In the genomic region with DNA sequence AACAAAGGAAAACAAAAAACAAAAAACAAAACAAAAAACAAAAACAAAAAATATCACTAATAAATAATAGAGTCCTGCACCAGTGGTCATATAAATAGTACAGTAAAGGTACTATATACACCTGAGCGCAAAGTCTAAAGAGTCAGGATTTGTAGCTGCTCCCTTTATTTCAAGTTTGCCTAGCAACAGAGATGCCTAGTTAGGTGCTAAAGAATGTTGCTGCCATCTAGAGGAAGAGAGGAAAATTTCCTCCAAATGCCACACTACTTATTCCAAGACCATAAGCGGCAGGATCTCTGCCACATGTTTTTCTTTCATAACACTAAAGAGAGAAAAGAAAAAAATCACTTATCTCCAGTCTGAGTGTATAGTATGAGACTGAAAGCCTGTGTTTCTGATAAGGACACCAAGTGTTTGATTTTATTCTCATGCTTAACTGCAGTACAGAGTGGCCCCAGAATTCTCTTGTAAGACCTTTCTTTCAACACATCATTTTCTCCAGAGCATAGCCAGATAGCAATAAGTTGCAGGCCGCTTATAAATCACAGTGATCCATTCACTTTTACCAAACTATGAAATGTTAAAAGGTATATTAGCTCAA, we compare ENCODE assay signal across 8 mouse cellular contexts. TPM values are rescaled to one million over a fixed set of nuclear protein-coding genes. Genes with fewer than 3 reads are reported as not detected.
DNase-seq lines count a peak whose midpoint lies in the region; ATAC-seq lines count a peak whose summit lies in the region.
"Had no signal": no experiment of that assay in that cellular context is flagged by ENCODE, and none has a peak within 500 bp of the region (broad histone marks: within the 10 kb centered on the region; RNA-seq: fewer than 3 reads in every experiment).

No protein-coding gene starts in this region.

- no peak overlapping the region for H3K4me3 ChIP-seq in liver, embryonic 11.5 days (ENCODE audit: low read depth, low read length)
- H3K4me3 ChIP-seq in hindbrain, embryonic 13.5 days, result no peak overlapping the region
- H3K4me3 ChIP-seq in midbrain, embryonic 14.5 days (replicated peaks; ENCODE audit: low read depth, low read length), result no peak overlapping the region

- no peaks in the 10 kb centered on the region for H3K36me3 ChIP-seq in liver, embryonic 11.5 days (ENCODE audit: control insufficient read depth, insufficient read depth, low read length)
- H3K36me3 ChIP-seq in hindbrain, embryonic 13.5 days, result no peaks in the 10 kb centered on the region
- no peaks in the 10 kb centered on the region for H3K36me3 ChIP-seq in midbrain, embryonic 14.5 days (ENCODE audit: control insufficient read depth, insufficient read depth, low read length)

- H3K9me3 ChIP-seq in liver, embryonic 11.5 days (ENCODE audit: control insufficient read depth, low read length), result no peaks in the 10 kb centered on the region
- H3K9me3 ChIP-seq in hindbrain, embryonic 13.5 days, result no peaks in the 10 kb centered on the region
- H3K9me3 ChIP-seq in midbrain, embryonic 14.5 days (ENCODE audit: control insufficient read depth, low read length), result 0 out of 2 replicates have a peak, but pooled peaks cover 4% of the 10 kb centered on the region

- 0 out of 2 replicates have a peak, but pooled peaks cover 3% of the 10 kb centered on the region for H3K4me1 ChIP-seq in liver, embryonic 11.5 days (replicated peaks; ENCODE audit: control insufficient read depth, insufficient read depth, low read length)
- H3K4me1 ChIP-seq in hindbrain, embryonic 13.5 days (replicated peaks), result 0 out of 2 replicates have a peak, but pooled peaks cover 3% of the 10 kb centered on the region
- no peaks in the 10 kb centered on the region for H3K4me1 ChIP-seq in midbrain, embryonic 14.5 days (ENCODE audit: control insufficient read depth, insufficient read depth, low read length)

- H3K27me3 ChIP-seq in liver, embryonic 11.5 days (replicated peaks; ENCODE audit: control insufficient read depth, insufficient read depth, low read length), result no peaks in the 10 kb centered on the region
- H3K27me3 ChIP-seq in hindbrain, embryonic 13.5 days, result no peaks in the 10 kb centered on the region
- H3K27me3 ChIP-seq in midbrain, embryonic 14.5 days (ENCODE audit: control insufficient read depth, insufficient read depth, low read length), result no peaks in the 10 kb centered on the region

- ATAC-seq in liver, embryonic 11.5 days (replicated peaks; ENCODE audit: low FRiP score), result peak; percentile 31; the same call in 1 of the 2 replicates
- peak; percentile 63; the same call in 1 of the 2 replicates for ATAC-seq in hindbrain, embryonic 13.5 days (ENCODE audit: low FRiP score)
- peak; percentile 34; the same call in 1 of the 2 replicates for ATAC-seq in midbrain, embryonic 14.5 days (ENCODE audit: low FRiP score, low TSS enrichment)

- H3K9ac ChIP-seq in liver, embryonic 11.5 days (ENCODE audit: low read depth, low read length), result no peak overlapping the region
- H3K9ac ChIP-seq in hindbrain, embryonic 13.5 days, result no peak overlapping the region
- no peak overlapping the region for H3K9ac ChIP-seq in midbrain, embryonic 14.5 days (replicated peaks; ENCODE audit: low read length)

- 46% methylated on average over 3 of the region's 3 CpGs for WGBS in liver, embryonic 11.5 days
- 47% methylated on average over 3 of the region's 3 CpGs for WGBS in hindbrain, embryonic 13.5 days
- WGBS in midbrain, embryonic 14.5 days, result 48% methylated on average over 3 of the region's 3 CpGs

- no peak for DNase-seq in liver, embryonic 11.5 days (ENCODE audit: low spot score)
- no peak for DNase-seq in liver
- peak; percentile 92 for DNase-seq in brain, adult 2 months (ENCODE audit: low read depth, low spot score)
- peak; percentile 91 for DNase-seq in midbrain, embryonic 14.5 days
- no peak for DNase-seq in urinary bladder, adult 18-20 months (ENCODE audit: low spot score in 2 of 2)
- DNase-seq in layer of hippocampus, postnatal 36 days, result no peak

- H3K4me2 ChIP-seq in liver, embryonic 11.5 days, result no peak overlapping the region
- no peak overlapping the region for H3K4me2 ChIP-seq in hindbrain, embryonic 13.5 days
- no peak overlapping the region for H3K4me2 ChIP-seq in midbrain, embryonic 14.5 days (ENCODE audit: low read length)

- no peak overlapping the region for H3K27ac ChIP-seq in liver, embryonic 11.5 days (ENCODE audit: low read depth, low read length)
- no peak overlapping the region for H3K27ac ChIP-seq in hindbrain, embryonic 13.5 days
- H3K27ac ChIP-seq in midbrain, embryonic 14.5 days (replicated peaks; ENCODE audit: low read depth, low read length), result no peak overlapping the region

RNA-seq across cellular contexts. Expression of gene Actbl2, which starts 16.8 kb away (rescaled TPM):
- not detected in 2 replicates for polyA plus RNA-seq in liver, embryonic 11.5 days (2014; fragmentation: Nextera tagmentation; extraction: Ambion mirVana)
- polyA plus RNA-seq in hindbrain, embryonic 13.5 days (2015; fragmentation: Nextera tagmentation; extraction: Ambion mirVana), result not detected in 2 replicates
- not detected in 2 replicates for polyA plus RNA-seq in midbrain, embryonic 14.5 days (2014; fragmentation: Nextera tagmentation; extraction: Ambion mirVana)
- not detected for total RNA-seq in layer of hippocampus, postnatal 36 days (2021)
- total RNA-seq: hematopoietic stem cell, adult 5-6 weeks had no signal

Comparison
In these comparisons a context has a peak if more than half of its experiments do, and no peak if none do; other contexts are left out.
1. DNase-seq: peak in brain, adult 2 months (single experiment) and midbrain, embryonic 14.5 days (single experiment); none in liver, embryonic 11.5 days (single experiment), liver (single experiment), urinary bladder, adult 18-20 months (0 of 2) and layer of hippocampus, postnatal 36 days (0 of 2).
2. Peak in every context shown above with its lines, with median percentiles within 50 percentile points of each other: ATAC-seq.